Mouse (Mus musculus) spleen, adult 2 months (tissue): ENCODE data around the gene Cd81.

ENCODE experiments used
- CTCF ChIP-seq: fragments of 200-500 bp; IDR thresholded peaks from 2 replicates; pipeline ENCODE4 v1.5.1; 2011; ENCODE audit warnings: mild to moderate bottlenecking, inconsistent platforms; ENCODE audit not compliant: insufficient read depth, insufficient read length, insufficient replicate concordance; ENCODE audit errors: extremely low read depth
- POLR2A ChIP-seq: fragments of 200-500 bp; IDR thresholded peaks from 2 replicates; pipeline ENCODE4 v1.6.1; 2011; ENCODE audit warnings: low read depth, low read length, inconsistent platforms

- TF ChIP-seq POLR2A (no peak), CTCF (no peak)
Observed at GRCm38 (mm10) chr7:143046358-143046757, 6.2 kb upstream of the Cd81 start.
